Comparison of ENCODE assay signal across 9 mouse cellular contexts in genomic region chr14:62751479-62751878, GRCm38 (mm10). TPM values are rescaled to one million over a fixed set of nuclear protein-coding genes. Genes with fewer than 3 reads are reported as not detected.
DNase-seq lines count a peak whose midpoint lies in the region; ATAC-seq lines count a peak whose summit lies in the region.
"Had no signal": no experiment of that assay in that cellular context is flagged by ENCODE, and none has a peak within 500 bp of the region (broad histone marks: within the 10 kb centered on the region; RNA-seq: fewer than 3 reads in every experiment).

No protein-coding gene starts in this region.

- no peak overlapping the region for H3K27ac ChIP-seq in midbrain, embryonic 11.5 days (ENCODE audit: low read depth, low read length)
- H3K27ac ChIP-seq in midbrain, embryonic 15.5 days, result no peak overlapping the region
- H3K27ac ChIP-seq: hindbrain, embryonic 12.5 days had no signal

- no peak overlapping the region for H3K9ac ChIP-seq in midbrain, embryonic 11.5 days (ENCODE audit: low read length)
- H3K9ac ChIP-seq in midbrain, embryonic 15.5 days, result no peak overlapping the region
- H3K9ac ChIP-seq: hindbrain, embryonic 12.5 days had no signal

- no peak for ATAC-seq in midbrain, embryonic 11.5 days (ENCODE audit: low FRiP score)
- ATAC-seq in midbrain, embryonic 15.5 days (replicated peaks), result no peak

- H3K9me3 ChIP-seq in midbrain, embryonic 11.5 days (ENCODE audit: control insufficient read depth, low read length), result no peaks in the 10 kb centered on the region
- H3K9me3 ChIP-seq in midbrain, embryonic 15.5 days, result no peaks in the 10 kb centered on the region
- H3K9me3 ChIP-seq: hindbrain, embryonic 12.5 days had no signal

- DNase-seq in midbrain, embryonic 11.5 days (ENCODE audit: low spot score, missing footprints), result peak; percentile 85
- peak; percentile 55 for DNase-seq in adrenal gland, postnatal 10 days
- peak; percentile 85 for DNase-seq in liver
- no peak for DNase-seq in spleen, postnatal 36 days (ENCODE audit: low spot score in 2 of 2)
- no peak for DNase-seq in spleen, adult 12 weeks (ENCODE audit: low spot score)
- no peak for DNase-seq in kidney, adult 11 months
- DNase-seq: lung, adult 2 months had no signal

- no peak overlapping the region for H3K4me3 ChIP-seq in midbrain, embryonic 11.5 days (ENCODE audit: low read depth, low read length)
- no peak overlapping the region for H3K4me3 ChIP-seq in midbrain, embryonic 15.5 days
- H3K4me3 ChIP-seq: hindbrain, embryonic 12.5 days had no signal

- H3K4me1 ChIP-seq in midbrain, embryonic 11.5 days (ENCODE audit: control insufficient read depth, insufficient read depth, low read length), result no peaks in the 10 kb centered on the region
- no peaks in the 10 kb centered on the region for H3K4me1 ChIP-seq in midbrain, embryonic 15.5 days
- H3K4me1 ChIP-seq: hindbrain, embryonic 12.5 days had no signal

- WGBS in midbrain, embryonic 11.5 days, result 88% methylated on average over 2 of the region's 2 CpGs
- whole genome bisulfite sequencing in midbrain, embryonic 15.5 days, result 81% methylated on average over 2 of the region's 2 CpGs

- H3K27me3 ChIP-seq in midbrain, embryonic 11.5 days (ENCODE audit: control insufficient read depth, insufficient read depth, low read length), result no peaks in the 10 kb centered on the region
- H3K27me3 ChIP-seq in midbrain, embryonic 15.5 days (replicated peaks), result no peaks in the 10 kb centered on the region
- H3K27me3 ChIP-seq: hindbrain, embryonic 12.5 days had no signal

- no peak overlapping the region for H3K4me2 ChIP-seq in midbrain, embryonic 11.5 days
- no peak overlapping the region for H3K4me2 ChIP-seq in midbrain, embryonic 15.5 days
- H3K4me2 ChIP-seq: hindbrain, embryonic 12.5 days had no signal

- H3K36me3 ChIP-seq in midbrain, embryonic 11.5 days (ENCODE audit: control insufficient read depth, insufficient read depth, low read length), result no peaks in the 10 kb centered on the region
- H3K36me3 ChIP-seq in midbrain, embryonic 15.5 days (replicated peaks), result no peaks in the 10 kb centered on the region

RNA-seq across cellular contexts. Expression of gene Ints6, which starts 9.5 kb away (rescaled TPM):
- polyA plus RNA-seq in midbrain, embryonic 11.5 days (2014; fragmentation: Nextera tagmentation; extraction: Ambion mirVana), result 26.9 and 31.4 TPM in 2 replicates
- polyA plus RNA-seq in midbrain, embryonic 15.5 days (2015; fragmentation: Nextera tagmentation; extraction: Ambion mirVana), result 14.8 and 17.0 TPM in 2 replicates
- total RNA-seq in adrenal gland, postnatal 10 days (2021), result 10 to 100 TPM; 38.5 to 50.5 TPM

Comparison
In these comparisons a context has a peak if more than half of its experiments do, and no peak if none do; other contexts are left out.
1. DNase-seq: peak in midbrain, embryonic 11.5 days (single experiment), adrenal gland, postnatal 10 days (single experiment) and liver (single experiment); none in spleen, postnatal 36 days (0 of 2), spleen, adult 12 weeks (single experiment) and kidney, adult 11 months (single experiment).